In genomic region chrX:94366029-94366428, GRCm38 (mm10) we compare ENCODE assay signal across 7 mouse cellular contexts. TPM values are rescaled to one million over a fixed set of nuclear protein-coding genes. Genes with fewer than 3 reads are reported as not detected.
DNase-seq lines count a peak whose midpoint lies in the region; ATAC-seq and TF ChIP-seq lines count a peak whose summit lies in the region.

No protein-coding gene starts in this region.

- H3K9ac ChIP-seq in embryonic facial prominence, embryonic 12.5 days: no peak overlapping the region
- no peak overlapping the region for H3K9ac ChIP-seq in hindbrain, embryonic 13.5 days

- H3K9me3 ChIP-seq in embryonic facial prominence, embryonic 12.5 days: no peaks in the 10 kb centered on the region
- H3K9me3 ChIP-seq in hindbrain, embryonic 13.5 days: no peaks in the 10 kb centered on the region
- H3K9me3 ChIP-seq in limb, embryonic 10.5 days (replicated peaks): no peaks in the 10 kb centered on the region

- 2% methylated on average over 16 of the region's 16 CpGs for WGBS in thymus, adult 2 months
- WGBS in embryonic facial prominence, embryonic 12.5 days: 22% methylated on average over 16 of the region's 16 CpGs
- WGBS in hindbrain, embryonic 13.5 days: 21% methylated on average over 16 of the region's 16 CpGs
- 18% methylated on average over 15 of the region's 16 CpGs for WGBS in limb, embryonic 10.5 days

- no peak overlapping the region for H3K27ac ChIP-seq in thymus, adult 2 months (ENCODE audit: control insufficient read depth, insufficient read depth, low read length)
- no peak overlapping the region for H3K27ac ChIP-seq in embryonic facial prominence, embryonic 12.5 days
- no peak overlapping the region for H3K27ac ChIP-seq in hindbrain, embryonic 13.5 days
- H3K27ac ChIP-seq in limb, embryonic 10.5 days: no peak overlapping the region

- peaks cover 2% of the 10 kb centered on the region; the same call in 1 of the 2 replicates for H3K27me3 ChIP-seq in thymus, adult 2 months (ENCODE audit: control insufficient read depth, insufficient read depth, low read length)
- H3K27me3 ChIP-seq in embryonic facial prominence, embryonic 12.5 days: peaks cover 52% of the 10 kb centered on the region
- peaks cover 77% of the 10 kb centered on the region for H3K27me3 ChIP-seq in hindbrain, embryonic 13.5 days
- H3K27me3 ChIP-seq in limb, embryonic 10.5 days (ENCODE audit: low read depth, poor library complexity, severe bottlenecking): peaks cover 96% of the 10 kb centered on the region
- peaks cover 9% of the 10 kb centered on the region for H3K27me3 ChIP-seq in myocyte (ENCODE audit: control insufficient read depth, insufficient read depth, insufficient read length)

- no peaks in the 10 kb centered on the region for H3K36me3 ChIP-seq in thymus, adult 2 months (ENCODE audit: control insufficient read depth, insufficient read depth, low read length)
- H3K36me3 ChIP-seq in embryonic facial prominence, embryonic 12.5 days: no peaks in the 10 kb centered on the region
- H3K36me3 ChIP-seq in hindbrain, embryonic 13.5 days: no peaks in the 10 kb centered on the region
- no peaks in the 10 kb centered on the region for H3K36me3 ChIP-seq in limb, embryonic 10.5 days
- no peaks in the 10 kb centered on the region for H3K36me3 ChIP-seq in myocyte (ENCODE audit: control insufficient read depth, insufficient read depth)

- H3K4me3 ChIP-seq in thymus, adult 2 months (ENCODE audit: control insufficient read depth, insufficient read depth, low read length): no peak overlapping the region
- peak overlapping the region; percentile 52 for H3K4me3 ChIP-seq in embryonic facial prominence, embryonic 12.5 days
- H3K4me3 ChIP-seq in hindbrain, embryonic 13.5 days: peak overlapping the region; percentile 57; the same call in 1 of the 2 replicates
- H3K4me3 ChIP-seq in limb, embryonic 10.5 days: peak overlapping the region; percentile 65
- no peak overlapping the region for H3K4me3 ChIP-seq in myocyte

- ATAC-seq in embryonic facial prominence, embryonic 12.5 days (ENCODE audit: insufficient number of reproducible peaks, insufficient read depth, low FRiP score, low TSS enrichment): no peak
- no peak for ATAC-seq in hindbrain, embryonic 13.5 days (ENCODE audit: low FRiP score)

- H3K79me2 ChIP-seq in myocyte (ENCODE audit: control insufficient read depth, insufficient read depth): peaks cover 10% of the 10 kb centered on the region

- DNase-seq in thymus, postnatal 14 days: peak; percentile 6
- DNase-seq in thymus, adult 2 months: no peak
- DNase-seq in limb, embryonic 10.5 days (ENCODE audit: low spot score): peak; percentile 32
- DNase-seq in spleen, postnatal 36 days (ENCODE audit: low spot score in 2 of 2): no peak

- H3K4me1 ChIP-seq in thymus, adult 2 months (replicated peaks; ENCODE audit: control insufficient read depth, insufficient read depth, low read length): no peaks in the 10 kb centered on the region
- H3K4me1 ChIP-seq in embryonic facial prominence, embryonic 12.5 days: no peaks in the 10 kb centered on the region
- peaks cover 7% of the 10 kb centered on the region; the same call in 1 of the 2 replicates for H3K4me1 ChIP-seq in hindbrain, embryonic 13.5 days (replicated peaks)
- no peaks in the 10 kb centered on the region for H3K4me1 ChIP-seq in limb, embryonic 10.5 days

- no peak for TF ChIP-seq CTCF in thymus, adult 2 months (IDR thresholded peaks at IDR 0.05; ENCODE audit: borderline replicate concordance, control insufficient read depth, extremely low read depth, insufficient read depth, low read length, poor library complexity)

- peak overlapping the region; percentile 42 for H3K4me2 ChIP-seq in embryonic facial prominence, embryonic 12.5 days (replicated peaks)
- H3K4me2 ChIP-seq in hindbrain, embryonic 13.5 days: peak overlapping the region; percentile 41
- peak overlapping the region; percentile 73 for H3K4me2 ChIP-seq in myocyte (ENCODE audit: low read depth)

- no peak overlapping the region for H3ac ChIP-seq in myocyte (ENCODE audit: control insufficient read depth, insufficient read length)

- TF ChIP-seq POLR2A in thymus, adult 2 months (IDR thresholded peaks at IDR 0.05; ENCODE audit: control insufficient read depth, extremely low read depth, insufficient read depth, low read length, poor library complexity): no peak
- TF ChIP-seq POLR2A in myocyte (IDR thresholded peaks at IDR 0.05; ENCODE audit: insufficient read length, low read depth): no peak

TF ChIP-seq in myocyte, 11 proteins besides CTCF, POLR2A, EP300 and RAD21:
- TF ChIP-seq MYOD1 (IDR thresholded peaks at IDR 0.05; ENCODE audit: control insufficient read depth in 1 of 3, insufficient read length in 2 of 3, low read depth in 2 of 3) (no peak), POLR2AphosphoS2 (IDR thresholded peaks at IDR 0.05; ENCODE audit: insufficient read length, low read depth) (no peak), MYOG (IDR thresholded peaks at IDR 0.05; ENCODE audit: control insufficient read depth in 1 of 3, insufficient read depth in 1 of 3, insufficient read length in 2 of 3, low read depth in 2 of 3) (no peak), REST (IDR thresholded peaks at IDR 0.05; ENCODE audit: insufficient read depth, insufficient read length) (no peak), USF1 (IDR thresholded peaks at IDR 0.05; ENCODE audit: low read depth) (no peak), SRF (IDR thresholded peaks at IDR 0.05; ENCODE audit: control insufficient read depth, insufficient read length, low read depth) (no peak), E2F4 (IDR thresholded peaks at IDR 0.05; ENCODE audit: insufficient read depth) (no peak), CEBPB (IDR thresholded peaks at IDR 0.05; ENCODE audit: insufficient read depth, poor library complexity, severe bottlenecking) (no peak), MAX (IDR thresholded peaks at IDR 0.05; ENCODE audit: low read depth) (no peak), TCF12 (IDR thresholded peaks at IDR 0.05; ENCODE audit: insufficient read depth, poor library complexity, severe bottlenecking) (no peak), TCF3 (IDR thresholded peaks at IDR 0.05; ENCODE audit: insufficient read length, low read depth) (no peak)

RNA-seq across cellular contexts. Expression of gene Fam90a1b, which starts 0.5 kb away (rescaled TPM):
- 0.03 and 0.22 TPM in 2 replicates for polyA plus RNA-seq in thymus, adult 2 months (2012; rRNA removed)
- 0.15 TPM in 1 of 2 replicates, not detected in the other for polyA plus RNA-seq in embryonic facial prominence, embryonic 12.5 days (2016; fragmentation: Nextera tagmentation; extraction: Ambion mirVana)
- polyA plus RNA-seq in hindbrain, embryonic 13.5 days (2015; fragmentation: Nextera tagmentation; extraction: Ambion mirVana): 0.06 and 0.26 TPM in 2 replicates
- polyA plus RNA-seq in limb, embryonic 10.5 days (2016; fragmentation: Nextera tagmentation; extraction: Ambion mirVana): 0.09 and 0.10 TPM in 2 replicates
- not detected for polyA plus RNA-seq in myocyte (2012; fragmentation: generic; extraction: Trizol)

RNA-seq across cellular contexts. Expression of gene Apoo, which starts 0.9 kb away (rescaled TPM):
- polyA plus RNA-seq in thymus, adult 2 months (2012; rRNA removed): 6.9 TPM in 2 replicates
- polyA plus RNA-seq in embryonic facial prominence, embryonic 12.5 days (2016; fragmentation: Nextera tagmentation; extraction: Ambion mirVana): 92.1 and 93.4 TPM in 2 replicates
- polyA plus RNA-seq in hindbrain, embryonic 13.5 days (2015; fragmentation: Nextera tagmentation; extraction: Ambion mirVana): 133 and 135 TPM in 2 replicates
- polyA plus RNA-seq in limb, embryonic 10.5 days (2016; fragmentation: Nextera tagmentation; extraction: Ambion mirVana): 109 and 112 TPM in 2 replicates
- 45.9 TPM for polyA plus RNA-seq in myocyte (2012; fragmentation: generic; extraction: Trizol)

Comparison
In these comparisons a context has a peak if more than half of its experiments do, and no peak if none do; other contexts are left out.
1. DNase-seq: peak in thymus, postnatal 14 days (single experiment) and limb, embryonic 10.5 days (single experiment); none in thymus, adult 2 months (single experiment) and spleen, postnatal 36 days (0 of 2).
2. H3K4me3 ChIP-seq: peak in embryonic facial prominence, embryonic 12.5 days (single experiment), hindbrain, embryonic 13.5 days (single experiment) and limb, embryonic 10.5 days (single experiment); none in thymus, adult 2 months (single experiment) and myocyte (single experiment).
3. Peak in every context shown above with its lines, with median percentiles within 50 percentile points of each other: H3K4me2 ChIP-seq.